Mouse (Mus musculus) ES-Bruce4 (cell line): ENCODE measurements around the gene Myh9.

ENCODE experiments used
- CTCF ChIP-seq: IDR thresholded peaks from one replicate; pipeline ENCODE4 v1.8.1; 2011; ENCODE audit warnings: low read depth, low read length
- EP300 ChIP-seq: IDR thresholded peaks from 2 replicates; pipeline ENCODE4 v1.6.1; 2011; ENCODE audit warnings: low read depth, low read length; ENCODE audit not compliant: insufficient read depth
- POLR2A ChIP-seq: IDR thresholded peaks from one replicate; pipeline ENCODE4 v1.8.1; 2011; ENCODE audit warnings: low read length; ENCODE audit not compliant: insufficient read depth

DNA sequence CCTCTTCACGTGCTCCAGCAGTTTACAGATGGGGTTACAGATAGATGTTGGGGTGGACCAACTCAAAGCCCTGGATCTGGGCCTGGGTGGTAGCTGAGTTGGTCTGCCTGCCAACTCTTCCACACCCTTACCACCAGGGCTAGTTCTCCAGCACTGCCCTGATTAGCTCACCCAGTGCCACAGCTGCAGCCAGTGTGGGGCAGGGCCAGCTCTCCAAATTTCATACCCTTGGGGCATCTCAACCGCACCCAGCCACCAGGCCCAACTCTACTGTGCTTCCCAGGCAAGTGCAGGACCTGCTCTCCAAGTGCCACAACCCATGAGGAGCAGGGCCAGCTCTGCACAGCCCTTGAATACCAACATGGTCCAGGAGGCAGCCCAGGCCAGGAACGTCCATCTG is 37.8 kb upstream of the Myh9 start:
- TF ChIP-seq EP300 (no peak), CTCF (no peak), POLR2A (no peak)
